Mouse (Mus musculus): ENCODE data around the gene Gosr2. TPM values are rescaled to one million over a fixed set of nuclear protein-coding genes. Genes with fewer than 3 reads are reported as not detected.
A peak's percentile ranks its signal among the peaks of the same experiment; 100 is the strongest.
"Not testable (repeated sequence)": the region's sequence is repeated elsewhere in the genome, so short reads cannot be mapped to it uniquely, and the experiment has no call there.

The Gosr2 gene
- total and polyA plus RNA-seq, 3 experiments = 93.7 to 108 (median 107) TPM

DNA sequence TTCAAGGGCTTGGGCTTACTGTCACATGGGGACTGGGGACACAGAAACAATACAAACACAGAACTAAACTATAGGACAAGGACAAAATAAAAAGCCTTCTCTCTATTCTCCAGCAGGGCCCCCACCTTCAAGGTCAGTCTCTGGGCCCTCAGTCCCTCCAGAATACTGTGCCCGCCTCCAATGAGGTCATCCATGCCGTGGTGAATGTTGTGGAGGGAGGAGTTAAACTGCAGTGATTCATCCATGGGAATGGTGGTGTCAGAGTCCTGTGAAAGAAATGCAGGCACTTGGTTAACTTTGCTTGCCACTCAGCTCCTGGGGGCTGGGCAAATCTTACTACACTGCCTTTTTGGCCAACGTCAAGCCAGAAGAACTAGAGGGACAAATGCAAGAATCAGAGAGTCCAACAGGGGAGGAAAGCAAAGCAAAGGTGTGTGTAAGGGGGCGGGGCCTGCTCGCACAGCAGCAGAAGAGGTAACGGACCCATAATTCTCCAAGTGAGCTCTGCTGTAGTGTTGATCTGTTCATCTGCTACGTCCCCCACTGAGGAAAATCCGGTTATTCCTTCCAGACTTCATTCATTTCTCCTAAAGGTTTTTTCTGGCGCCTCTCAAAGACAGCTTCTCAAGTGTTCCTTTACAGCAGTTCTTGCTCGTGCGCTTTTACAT lies 13.9 kb downstream of the Gosr2 start:
- Histone ChIP-seq H3K79me2 (replicated peaks; ENCODE audit: control insufficient read depth, extremely low read depth, insufficient read depth, poor library complexity, severe bottlenecking) (peaks cover 5% of the 10 kb centered on the region; the same call in 1 of the 2 replicates), H3K9me3 (replicated peaks; ENCODE audit: low read length) (no peaks in the 10 kb centered on the region), H3K9ac (ENCODE audit: insufficient read depth, low read depth) (no peak overlapping the region), H3K36me3 (replicated peaks in 1 of 2; ENCODE audit: control insufficient read depth in 1 of 2, insufficient read depth in 1 of 2, low read length in 1 of 2) (peaks cover 89 to 99% of the 10 kb centered on the region in 2 experiments), H3K27ac (ENCODE audit: insufficient read depth, low read depth) (no peak overlapping the region), H3K4me1 (ENCODE audit: control insufficient read depth in 1 of 2, insufficient read depth in 2 of 2) (peaks cover 0 to 7% of the 10 kb centered on the region in 2 experiments; a peak in 2 of 4 replicates), H3K27me3 (replicated peaks) (no peaks in the 10 kb centered on the region), H3K4me2 (ENCODE audit: insufficient read depth, low read depth, poor library complexity, severe bottlenecking) (no peak overlapping the region), H3K4me3 (replicated peaks in 1 of 3; ENCODE audit: low read depth in 2 of 3, low read length in 2 of 3, poor library complexity in 1 of 3) (no peak overlapping the region)
- dilution Hi-C loops (cut with MboI; ENCODE audit: extremely low pct_ligation_motif_present, extremely low pct_unique_long_range_greater_than_20kb, low sequenced_read_pairs) (no loop called here), in situ Hi-C loops (cut with MboI; ENCODE audit: low pct_ligation_motif_present, low pct_unique_long_range_greater_than_20kb, low sequenced_read_pairs) (no loop called here)
- DNase-seq (ENCODE audit: extremely low read depth) = no peak
- no peak for TF ChIP-seq MYC (IDR thresholded peaks at IDR 0.05; ENCODE audit: low read depth, low read length)
- TF ChIP-seq POLR2A (IDR thresholded peaks at IDR 0.05; ENCODE audit: low read depth, low read length) = 0 out of 2 replicates have a peak, but pooled peaks have one; percentile 6

- H3K4me3 ChIP-seq (replicated peaks in 1 of 3; ENCODE audit: low read depth in 2 of 3, low read length in 2 of 3, poor library complexity in 1 of 3); H3K9ac ChIP-seq (ENCODE audit: insufficient read depth, low read depth); H3K27me3 ChIP-seq (replicated peaks); H3K27ac ChIP-seq (ENCODE audit: insufficient read depth, low read depth); H3K9me3 ChIP-seq (replicated peaks; ENCODE audit: low read length); in situ Hi-C loops (cut with MboI; ENCODE audit: low pct_ligation_motif_present, low pct_unique_long_range_greater_than_20kb, low sequenced_read_pairs); H3K4me2 ChIP-seq (ENCODE audit: insufficient read depth, low read depth, poor library complexity, severe bottlenecking); H3K79me2 ChIP-seq (replicated peaks; ENCODE audit: control insufficient read depth, extremely low read depth, insufficient read depth, poor library complexity, severe bottlenecking); dilution Hi-C loops (cut with MboI; ENCODE audit: extremely low pct_ligation_motif_present, extremely low pct_unique_long_range_greater_than_20kb, low sequenced_read_pairs); H3K4me1 ChIP-seq (ENCODE audit: control insufficient read depth in 1 of 2, insufficient read depth in 2 of 2): not testable (repeated sequence)
- peaks cover 57 to 91% of the 10 kb centered on the region in 2 experiments for H3K36me3 ChIP-seq (replicated peaks in 1 of 2; ENCODE audit: control insufficient read depth in 1 of 2, insufficient read depth in 1 of 2, low read length in 1 of 2)
- TF ChIP-seq SMC3 (IDR thresholded peaks at IDR 0.05; ENCODE audit: low read depth, low read length) (peak; percentile 36), CTCF (conservative IDR thresholded peaks at IDR 0.05 in 1 of 2, IDR thresholded peaks at IDR 0.05 in 1 of 2; ENCODE audit: low read depth in 2 of 2, low read length in 2 of 2) (peak; percentile 16 to 62; a peak in 3 of 4 replicates)
- peak; percentile 45 for DNase-seq (ENCODE audit: extremely low read depth)
These were observed 20.7 kb downstream of the Gosr2 start for GRCm38 (mm10) chr11:103677042-103677441.

DNA sequence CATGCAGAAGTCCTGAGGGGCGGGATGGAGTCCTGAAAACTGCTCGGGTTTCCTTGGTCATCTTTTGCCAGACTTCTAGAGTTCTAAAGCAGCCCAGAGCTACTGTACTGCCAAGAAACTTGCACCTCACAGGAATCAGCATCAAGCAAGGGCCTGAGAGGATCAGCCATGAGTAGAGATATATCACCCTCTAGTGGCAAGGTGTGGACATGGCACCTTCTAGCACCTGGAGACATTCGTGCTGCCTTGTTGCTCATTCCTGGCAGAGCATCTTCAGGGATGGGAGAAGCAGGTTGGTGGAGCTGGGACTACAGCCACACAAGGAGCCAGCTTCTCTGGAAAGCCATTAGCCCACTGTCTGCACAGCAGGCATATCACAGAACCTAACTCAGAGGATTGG lies 22.1 kb downstream of the Gosr2 start:
- no peak overlapping the region for H3K27ac ChIP-seq (ENCODE audit: insufficient read depth, low read depth)
- DNase-seq (ENCODE audit: extremely low read depth) = peak; percentile 68
- TF ChIP-seq KAT2A (IDR thresholded peaks at IDR 0.05; ENCODE audit: insufficient replicate concordance, low read length) = no peak
- peak; percentile 77 for TF ChIP-seq SMC3 (IDR thresholded peaks at IDR 0.05; ENCODE audit: low read depth, low read length)
- TF ChIP-seq CTCF (conservative IDR thresholded peaks at IDR 0.05 in 1 of 2, IDR thresholded peaks at IDR 0.05 in 1 of 2; ENCODE audit: low read depth in 2 of 2, low read length in 2 of 2) = peak; percentile 88 to 98
- peak; percentile 58; the same call in 1 of the 2 replicates for TF ChIP-seq NELFE (IDR thresholded peaks at IDR 0.05; ENCODE audit: low read depth, low read length)
- peak; percentile 78 for TF ChIP-seq RAD21 (IDR thresholded peaks at IDR 0.05; ENCODE audit: low read depth, low read length)
- TF ChIP-seq MYC (IDR thresholded peaks at IDR 0.05; ENCODE audit: low read depth, low read length) = 0 out of 2 replicates have a peak, but pooled peaks have one; percentile 38
- TF ChIP-seq CHD1 (IDR thresholded peaks at IDR 0.05; ENCODE audit: low read depth, low read length) = no peak
- no peak for TF ChIP-seq JUN (IDR thresholded peaks at IDR 0.05; ENCODE audit: insufficient read depth, low read depth, low read length)
- no peak overlapping the region for H3K4me3 ChIP-seq (replicated peaks in 1 of 3; ENCODE audit: low read depth in 2 of 3, low read length in 2 of 3, poor library complexity in 1 of 3)
- no peaks in the 10 kb centered on the region for H3K79me2 ChIP-seq (replicated peaks; ENCODE audit: control insufficient read depth, extremely low read depth, insufficient read depth, poor library complexity, severe bottlenecking)
- peaks cover 43 to 86% of the 10 kb centered on the region in 2 experiments for H3K36me3 ChIP-seq (replicated peaks in 1 of 2; ENCODE audit: control insufficient read depth in 1 of 2, insufficient read depth in 1 of 2, low read length in 1 of 2)
- no peaks in the 10 kb centered on the region for H3K27me3 ChIP-seq (replicated peaks)
- dilution Hi-C loops (cut with MboI; ENCODE audit: extremely low pct_ligation_motif_present, extremely low pct_unique_long_range_greater_than_20kb, low sequenced_read_pairs) (no loop called here), in situ Hi-C loops (cut with MboI; ENCODE audit: low pct_ligation_motif_present, low pct_unique_long_range_greater_than_20kb, low sequenced_read_pairs) (no loop called here)
- H3K4me1 ChIP-seq (ENCODE audit: control insufficient read depth in 1 of 2, insufficient read depth in 2 of 2) = no peaks in the 10 kb centered on the region
- no peaks in the 10 kb centered on the region for H3K9me3 ChIP-seq (replicated peaks; ENCODE audit: low read length)
- H3K4me2 ChIP-seq (ENCODE audit: insufficient read depth, low read depth, poor library complexity, severe bottlenecking) = no peak overlapping the region
- H3K9ac ChIP-seq (ENCODE audit: insufficient read depth, low read depth) = no peak overlapping the region

Data from CH12.LX (cell line).